Mouse (Mus musculus): ENCODE measurements around the gene Fcgr3.
A peak's percentile ranks its signal among the peaks of the same experiment; 100 is the strongest.

The Fcgr3 gene

GRCm38 (mm10) chr1:171064491-171065242, at the start of gene Fcgr3:
Gene Fcgr3, minus strand, starts transcription at chr1:171064935.
- DNase-seq (ENCODE audit: inconsistent age in 2 of 2, low spot score in 1 of 2), result peak; percentile 77 to 97

GRCm38 (mm10) chr1:171113873-171114299, 49.2 kb upstream of the Fcgr3 start, which contains the start of gene Cfap126:
Gene Cfap126, plus strand, starts transcription at chr1:171113918.
- peak; percentile 96 to 97 for DNase-seq (ENCODE audit: inconsistent age in 2 of 2, low spot score in 1 of 2)

- peak in 1 of 2 experiments; percentile 51 for DNase-seq (ENCODE audit: inconsistent age in 2 of 2, low spot score in 1 of 2)
These were observed 48.3 kb upstream of the Fcgr3 start for GRCm38 (mm10) chr1:171112986-171113385.

GRCm38 (mm10) chr1:171111781-171112575, 47.2 kb upstream of the Fcgr3 start:
- DNase-seq (ENCODE audit: inconsistent age in 2 of 2, low spot score in 1 of 2), result peak; percentile 75 to 92

GRCm38 (mm10) chr1:171111020-171111780, 46.5 kb upstream of the Fcgr3 start:
- peak; percentile 95 to 98 for DNase-seq (ENCODE audit: inconsistent age in 2 of 2, low spot score in 1 of 2)

- no peak for DNase-seq (ENCODE audit: inconsistent age in 2 of 2, low spot score in 1 of 2)
These were observed 45.9 kb upstream of the Fcgr3 start for GRCm38 (mm10) chr1:171110659-171111019.

GRCm38 (mm10) chr1:171109620-171110019, 44.9 kb upstream of the Fcgr3 start:
- DNase-seq (ENCODE audit: inconsistent age in 2 of 2, low spot score in 1 of 2), result no peak

GRCm38 (mm10) chr1:171105226-171105625, 40.5 kb upstream of the Fcgr3 start:
- peak; percentile 74 to 83 for DNase-seq (ENCODE audit: inconsistent age in 2 of 2, low spot score in 1 of 2)

GRCm38 (mm10) chr1:171103179-171103840, 38.6 kb upstream of the Fcgr3 start:
- no peak for DNase-seq (ENCODE audit: inconsistent age in 2 of 2, low spot score in 1 of 2)

GRCm38 (mm10) chr1:171102547-171103177, 37.9 kb upstream of the Fcgr3 start:
- DNase-seq (ENCODE audit: inconsistent age in 2 of 2, low spot score in 1 of 2), result peak; percentile 91 to 98

- DNase-seq (ENCODE audit: inconsistent age in 2 of 2, low spot score in 1 of 2), result peak; percentile 91 to 98
These were observed 37.2 kb upstream of the Fcgr3 start for GRCm38 (mm10) chr1:171101733-171102546.

GRCm38 (mm10) chr1:171101033-171101432, 36.3 kb upstream of the Fcgr3 start:
- peak in 1 of 2 experiments; percentile 46 for DNase-seq (ENCODE audit: inconsistent age in 2 of 2, low spot score in 1 of 2)

GRCm38 (mm10) chr1:171097612-171098011, 32.9 kb upstream of the Fcgr3 start:
- no peak for DNase-seq (ENCODE audit: inconsistent age in 2 of 2, low spot score in 1 of 2)

GRCm38 (mm10) chr1:171097136-171097535, 32.4 kb upstream of the Fcgr3 start:
- no peak for DNase-seq (ENCODE audit: inconsistent age in 2 of 2, low spot score in 1 of 2)

- DNase-seq (ENCODE audit: inconsistent age in 2 of 2, low spot score in 1 of 2), result no peak
These were observed 31.6 kb upstream of the Fcgr3 start for GRCm38 (mm10) chr1:171096110-171096964.

GRCm38 (mm10) chr1:171094424-171094823, 29.7 kb upstream of the Fcgr3 start:
- no peak for DNase-seq (ENCODE audit: inconsistent age in 2 of 2, low spot score in 1 of 2)

GRCm38 (mm10) chr1:171090761-171091160, 26.0 kb upstream of the Fcgr3 start:
- DNase-seq (ENCODE audit: inconsistent age in 2 of 2, low spot score in 1 of 2), result no peak

GRCm38 (mm10) chr1:171089891-171090290, 25.2 kb upstream of the Fcgr3 start:
- DNase-seq (ENCODE audit: inconsistent age in 2 of 2, low spot score in 1 of 2), result no peak
